Mouse (Mus musculus) megakaryocyte, embryonic 14.5 days (primary cell): ENCODE data around the gene Slc25a13.

Source experiments
- FLI1 ChIP-seq: IDR thresholded peaks from 2 replicates; pipeline ENCODE4 v1.6.1; 2012; ENCODE audit warnings: low read length, inconsistent platforms, mixed read lengths
- GATA1 ChIP-seq: IDR thresholded peaks from 3 replicates; pipeline ENCODE4 v1.6.1; 2012; ENCODE audit warnings: mixed read lengths, low read length, inconsistent platforms, borderline replicate concordance

GRCm38 (mm10) chr6:6208351-6209059 is 8.5 kb downstream of the Slc25a13 start:
- TF ChIP-seq GATA1 (no peak), FLI1 (no peak)
